Mouse (Mus musculus): ENCODE measurements around the gene Smtn.

The Smtn gene

DNA sequence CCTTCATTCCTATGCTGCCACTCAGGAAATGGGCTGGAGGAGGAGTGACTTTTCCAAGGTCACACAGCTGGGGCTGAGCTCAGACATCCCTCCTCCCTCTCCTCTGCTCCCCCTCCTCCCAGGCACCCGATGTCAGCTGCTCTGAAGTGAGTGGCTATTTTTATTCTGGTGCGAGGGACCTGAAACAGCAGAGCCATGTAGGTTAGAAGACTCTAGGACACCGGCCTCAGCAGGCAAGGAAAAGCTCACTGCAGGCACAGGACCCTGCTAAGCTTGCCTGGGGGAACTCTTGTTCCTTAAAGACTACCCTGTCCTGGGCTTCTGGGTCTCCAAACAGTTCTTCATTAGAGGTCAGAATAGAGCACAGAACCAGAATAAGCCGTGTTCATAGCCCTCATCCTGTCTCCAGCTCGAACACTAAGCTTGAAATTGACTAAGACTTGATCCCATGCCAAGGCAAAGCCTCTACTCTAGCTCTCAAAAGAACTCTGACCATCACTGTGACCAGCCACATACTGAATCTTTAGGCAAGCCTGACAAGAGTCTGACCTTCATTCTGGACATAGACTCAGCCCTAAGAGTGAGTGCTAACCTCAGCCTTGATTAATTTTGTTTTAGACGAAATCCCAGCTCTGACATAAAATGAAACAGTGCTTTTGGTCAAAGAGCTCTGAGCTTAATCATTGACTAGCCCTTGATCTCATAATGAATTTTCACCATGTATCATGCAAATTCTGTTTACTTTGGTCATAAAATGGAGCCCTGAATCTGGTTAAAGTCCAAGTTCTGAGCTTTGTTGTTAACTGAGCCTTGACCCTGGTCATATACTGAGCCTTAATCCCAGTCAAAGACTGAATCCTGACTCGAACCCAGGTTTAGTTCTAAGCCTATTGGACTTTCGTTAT lies 31.0 kb downstream of the Smtn start:
- DNase-seq (ENCODE audit: extremely low read depth, low read depth) = no peak

GRCm38 (mm10) chr11:3508226-3508625 lies 32.2 kb downstream of the Smtn start:
- no peak for DNase-seq (ENCODE audit: extremely low read depth, low read depth)

- DNase-seq (ENCODE audit: extremely low read depth, low read depth) = no peak
Observed at GRCm38 (mm10) chr11:3503755-3504693, 36.4 kb downstream of the Smtn start.

GRCm38 (mm10) chr11:3502459-3503072 lies 37.8 kb downstream of the Smtn start:
- DNase-seq (ENCODE audit: extremely low read depth, low read depth) = no peak

- no peak for DNase-seq (ENCODE audit: extremely low read depth, low read depth)
Observed at GRCm38 (mm10) chr11:3502057-3502456, 38.4 kb downstream of the Smtn start.

DNA sequence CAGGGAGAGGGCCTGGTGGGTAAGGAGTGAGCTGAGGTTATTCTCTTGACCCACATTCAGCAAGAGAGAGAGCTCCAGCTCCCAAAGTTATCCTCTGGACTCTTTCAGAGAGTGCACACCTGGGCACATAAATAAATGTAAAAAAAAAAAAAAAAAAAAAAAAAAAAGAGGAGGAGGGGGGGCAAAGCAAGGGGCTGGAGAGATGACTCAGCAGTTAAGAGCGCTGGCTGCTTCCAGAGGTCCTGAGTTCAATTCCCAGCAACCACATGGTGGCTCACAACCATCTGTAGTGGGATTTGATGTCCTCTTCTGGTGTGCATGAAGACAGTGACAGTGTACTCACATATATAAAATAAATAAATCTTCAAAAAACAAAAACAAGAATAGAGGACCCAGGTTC lies 43.1 kb downstream of the Smtn start:
- no peak for DNase-seq (ENCODE audit: extremely low read depth, low read depth)

DNA sequence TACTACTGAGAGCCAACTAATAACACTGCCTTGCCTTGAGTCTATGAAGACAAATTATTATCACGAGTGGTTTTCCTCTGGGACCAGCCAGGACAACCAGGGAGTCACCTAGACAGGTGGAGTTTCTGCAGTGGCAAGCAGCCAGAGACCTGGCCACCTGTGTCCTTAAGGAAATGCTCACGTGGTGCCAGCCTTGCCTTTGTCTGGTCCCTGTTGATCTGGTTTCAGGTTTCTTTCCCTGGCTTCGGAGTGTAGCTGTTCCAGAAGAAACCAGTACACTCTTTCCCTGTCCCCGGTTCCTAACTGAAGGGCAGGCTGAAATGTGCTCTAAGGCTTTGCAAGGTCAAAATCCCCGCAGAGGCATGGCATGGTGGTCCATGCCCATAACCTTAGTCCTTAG lies 43.7 kb downstream of the Smtn start:
- no peak for DNase-seq (ENCODE audit: extremely low read depth, low read depth)

GRCm38 (mm10) chr11:3495496-3495895 lies 44.9 kb downstream of the Smtn start:
- DNase-seq (ENCODE audit: extremely low read depth, low read depth) = no peak

DNA sequence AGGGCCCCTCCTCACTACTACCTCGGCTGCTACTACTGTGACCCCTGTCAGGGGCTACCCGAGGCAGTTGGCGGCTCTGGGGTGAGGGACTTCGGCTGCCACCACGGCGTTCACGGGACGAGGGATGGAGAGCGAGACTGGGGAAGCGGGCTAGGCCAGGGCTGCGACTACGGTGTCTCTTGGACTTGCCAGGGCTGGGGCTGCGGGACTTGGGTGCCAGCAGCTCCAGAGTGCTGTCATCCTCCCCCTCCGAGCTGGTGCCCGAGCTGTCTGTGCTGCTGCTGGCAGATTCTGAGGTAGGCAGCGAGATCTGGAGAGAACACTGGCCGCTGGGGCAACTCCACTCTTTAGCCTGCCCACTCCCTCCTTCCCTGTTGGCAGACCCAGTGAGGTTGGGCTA lies 45.6 kb downstream of the Smtn start:
- DNase-seq (ENCODE audit: extremely low read depth, low read depth) = no peak

GRCm38 (mm10) chr11:3492748-3493147 lies 47.7 kb downstream of the Smtn start:
- no peak for DNase-seq (ENCODE audit: extremely low read depth, low read depth)

GRCm38 (mm10) chr11:3489036-3489435 lies 51.4 kb downstream of the Smtn start:
- peak; percentile 34 for DNase-seq (ENCODE audit: extremely low read depth, low read depth)

DNA sequence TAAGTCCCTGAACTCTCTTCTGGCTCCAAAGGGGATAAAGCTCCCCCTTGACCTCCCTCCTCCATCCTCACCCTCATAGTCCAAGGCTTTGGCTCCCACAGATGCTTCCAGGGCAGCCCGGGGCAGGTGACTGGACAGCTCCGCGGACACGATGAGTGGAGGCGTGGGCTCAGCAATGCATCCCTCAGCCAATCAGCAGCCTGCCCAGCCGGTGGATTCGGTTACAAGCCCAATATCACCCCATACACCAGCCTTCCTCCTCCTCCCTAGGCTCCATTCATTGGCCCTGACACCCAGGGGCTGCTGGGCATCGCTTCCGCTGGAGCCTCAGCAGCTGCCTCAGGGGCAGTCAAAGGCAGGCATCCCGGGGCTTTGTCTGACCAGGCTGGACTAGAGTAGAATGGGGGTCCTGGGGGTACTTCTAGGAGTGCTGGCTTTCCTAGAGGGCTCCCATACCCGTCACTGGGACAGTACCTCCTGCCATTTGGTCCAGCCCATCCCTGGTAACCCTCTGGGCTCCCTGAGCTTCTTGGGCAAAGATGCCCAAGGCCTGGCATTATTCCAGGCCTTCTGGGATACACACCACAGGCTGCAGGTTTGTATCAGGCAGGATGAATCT lies 52.4 kb downstream of the Smtn start, which contains the start of gene Pla2g3:
Gene Pla2g3 (plus strand): TSS at position 333 of the 619 bp plus-strand sequence.
- no peak for DNase-seq (ENCODE audit: extremely low read depth, low read depth)

DNA sequence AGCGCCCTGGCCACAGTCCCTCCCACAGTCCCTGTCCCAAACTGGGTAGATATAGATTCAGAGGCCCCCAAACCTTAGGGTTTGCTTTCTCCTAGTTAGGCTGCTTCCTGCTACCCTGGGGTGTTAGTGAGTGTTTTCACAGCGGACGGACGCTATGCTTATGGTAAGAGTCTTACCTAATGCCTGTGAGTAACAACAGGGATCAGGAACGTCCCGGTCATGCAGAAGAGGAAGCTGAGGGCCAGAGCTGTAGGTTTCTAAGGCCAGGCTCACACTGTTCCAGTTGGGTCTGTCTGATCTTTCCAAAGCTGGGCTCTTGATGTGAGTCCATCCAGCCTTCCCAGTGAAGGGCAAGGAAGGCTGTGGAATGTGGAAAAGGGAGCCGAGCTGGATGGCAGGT lies 54.1 kb downstream of the Smtn start:
- no peak for DNase-seq (ENCODE audit: extremely low read depth, low read depth)

GRCm38 (mm10) chr11:3483980-3484642 lies 56.3 kb downstream of the Smtn start:
- DNase-seq (ENCODE audit: extremely low read depth, low read depth) = no peak

DNA sequence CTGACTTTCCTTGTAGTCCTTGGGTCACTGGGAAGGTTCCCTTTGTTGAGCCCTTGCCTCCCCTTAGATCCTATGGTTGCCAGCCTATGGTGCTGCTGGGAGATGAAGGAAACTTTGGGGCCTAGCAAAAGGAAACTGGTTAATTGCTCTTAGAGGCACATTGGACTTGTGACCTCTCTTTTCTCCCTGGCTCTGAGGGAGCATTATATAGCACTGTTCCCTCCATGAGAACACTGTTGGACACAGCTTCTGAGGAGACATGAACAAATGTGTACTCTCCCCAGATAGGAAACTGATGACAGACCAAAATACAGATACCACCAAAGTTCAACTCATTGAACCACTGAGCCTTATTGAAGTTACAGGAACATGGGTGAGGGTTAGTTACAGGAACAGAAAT lies 64.9 kb downstream of the Smtn start:
- no peak for DNase-seq (ENCODE audit: extremely low read depth, low read depth)

DNA sequence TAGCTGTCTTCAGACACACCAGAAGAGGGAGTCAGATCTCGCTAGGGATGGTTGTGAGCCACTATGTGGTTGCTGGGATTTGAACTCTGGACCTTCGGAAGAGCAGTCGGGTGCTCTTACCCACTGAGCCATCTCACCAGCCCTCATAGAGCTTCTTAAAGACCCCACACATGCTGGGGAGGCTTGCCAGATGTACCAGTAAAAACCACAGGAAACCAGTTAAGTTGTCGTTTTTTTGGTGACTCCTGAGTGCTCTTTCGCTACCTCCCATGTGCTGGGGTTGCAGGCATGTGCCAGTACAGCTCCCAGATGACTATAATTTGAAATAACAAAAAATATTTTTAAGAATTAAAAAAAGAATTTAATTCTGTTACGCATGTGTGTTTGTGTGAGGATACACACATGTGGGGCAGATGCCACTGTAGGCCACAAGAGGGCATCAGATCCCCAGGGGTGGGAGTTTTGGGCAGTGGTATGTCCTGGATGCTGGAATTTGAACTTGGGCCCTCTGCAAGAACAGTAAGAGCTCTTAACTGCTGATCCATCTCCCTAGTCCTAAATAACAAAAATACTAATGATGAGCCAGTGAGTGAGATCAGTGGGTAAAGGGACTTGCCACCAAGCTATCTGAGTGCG lies 65.8 kb downstream of the Smtn start:
- DNase-seq (ENCODE audit: extremely low read depth, low read depth) = no peak

- peak; percentile 60 for DNase-seq (ENCODE audit: extremely low read depth, low read depth)
Observed at GRCm38 (mm10) chr11:3472484-3472883, 67.9 kb downstream of the Smtn start.

DNA sequence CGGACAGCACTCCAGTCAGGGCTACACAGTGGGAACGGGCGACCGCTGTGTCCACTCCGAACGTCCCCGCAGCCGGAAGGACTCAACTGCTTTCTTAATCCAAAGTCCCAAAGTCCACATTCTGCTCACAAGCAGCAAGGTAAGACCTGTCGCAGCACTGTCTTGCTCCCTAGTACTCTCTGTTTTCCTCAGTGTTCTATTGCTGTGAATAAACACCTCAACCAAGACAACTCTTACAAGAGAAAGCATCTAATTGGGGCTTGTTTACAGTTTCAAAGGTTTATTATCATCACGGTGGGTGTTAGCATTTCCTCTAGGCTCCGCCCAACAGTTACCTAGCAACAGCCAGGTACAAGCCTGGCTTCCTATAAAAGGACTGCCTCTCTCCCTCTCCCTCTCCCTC lies 69.0 kb downstream of the Smtn start:
- DNase-seq (ENCODE audit: extremely low read depth, low read depth) = no peak
